Mouse (Mus musculus) liver, embryonic 14.5 days (tissue): ENCODE data around the gene Amotl2. TPM values are rescaled to one million over a fixed set of nuclear protein-coding genes. Genes with fewer than 3 reads are reported as not detected.
"Not testable (repeated sequence)": the region's sequence is repeated elsewhere in the genome, so short reads cannot be mapped to it uniquely, and the experiment has no call there.

Experiments
- ATAC-seq: fragments of 200-750 bp; cut with Nextera tagmentation; 2 replicates; pipeline ENCODE4 v1.8.0; 2017; ENCODE audit warnings: moderate number of reproducible peaks, mild to moderate bottlenecking, moderate library complexity; ENCODE audit not compliant: insufficient read depth
- DNase-seq, 3 experiments: peaks; one replicate each; pipeline ENCODE4 v3.0.0-alpha.2; 2012 to 2013; ENCODE audit warnings: low read depth in 3 of 3, low spot score in 3 of 3
- H3K27ac ChIP-seq: fragments of 300-500 bp; sonication (generic); 2 replicates; pipeline ENCODE4 v1.5.1; 2014; ENCODE audit warnings: moderate library complexity, mild to moderate bottlenecking, control low read depth, inconsistent platforms
- H3K27me3 ChIP-seq: fragments of 300-500 bp; sonication (generic); 2 replicates; pipeline ENCODE4 v1.6.1; 2014; ENCODE audit warnings: mild to moderate bottlenecking, low read length, moderate library complexity; ENCODE audit not compliant: control insufficient read depth, insufficient read depth
- H3K36me3 ChIP-seq: fragments of 300-500 bp; sonication (generic); replicated peaks from 2 replicates; pipeline ENCODE4 v1.6.1; 2014; ENCODE audit warnings: low read depth; ENCODE audit not compliant: control insufficient read depth, insufficient read depth
- H3K4me1 ChIP-seq, 2 experiments: fragments of 200-500 bp in 1 of 2; fragments of 300-500 bp in 1 of 2; sonication (generic) in 1 of 2; replicated peaks; 2 replicates each; pipeline ENCODE4 v1.6.1; 2012 to 2014; ENCODE audit warnings: antibody characterized with exemption in 1 of 2, inconsistent platforms in 1 of 2, low read length in 1 of 2; ENCODE audit not compliant: control insufficient read depth in 2 of 2, insufficient read depth in 2 of 2
- H3K4me2 ChIP-seq: fragments of 300-500 bp; sonication (generic); 2 replicates; pipeline ENCODE4 v1.6.1; 2014; ENCODE audit warnings: low read depth, mild to moderate bottlenecking, control low read depth, moderate library complexity
- H3K4me3 ChIP-seq, 2 experiments: fragments of 200-500 bp in 1 of 2; fragments of 300-500 bp in 1 of 2; sonication (generic) in 1 of 2; 2 replicates each; pipeline ENCODE4 v1.5.1; 2012 to 2014; ENCODE audit warnings: low read depth in 2 of 2, low read length in 2 of 2, mild to moderate bottlenecking in 2 of 2, control low read depth in 1 of 2, inconsistent platforms in 1 of 2, moderate library complexity in 1 of 2; ENCODE audit not compliant: insufficient read depth in 1 of 2
- H3K9ac ChIP-seq: fragments of 300-500 bp; sonication (generic); replicated peaks from 2 replicates; pipeline ENCODE4 v1.6.1; 2014; ENCODE audit warnings: mild to moderate bottlenecking, control low read depth, moderate library complexity
- H3K9me3 ChIP-seq: fragments of 300-500 bp; sonication (generic); 2 replicates; pipeline ENCODE4 v1.6.1; 2016; ENCODE audit warnings: low read length, mixed read lengths; ENCODE audit not compliant: control insufficient read depth
- CTCF ChIP-seq: IDR thresholded peaks from 2 replicates; pipeline ENCODE4 v1.5.1; 2016; ENCODE audit warnings: antibody characterized with exemption, low read depth, control low read depth
- EP300 ChIP-seq: IDR thresholded peaks from 2 replicates; pipeline ENCODE4 v1.6.1; 2016; ENCODE audit warnings: antibody characterized with exemption, low read depth
- WGBS: fragments of 180-500 bp; shearing (Covaris S2); extraction: QIAGEN DNeasy Blood & Tissue Kit; methylation state at CpG from one replicate; pipeline ENCODE4 v1.1.7; 2014; ENCODE audit not compliant: insufficient replicate concordance; 5-methylcytosine and 5-hydroxymethylcytosine counted together
- polyA plus RNA-seq, 2 experiments: library from polyadenylated mRNA; depleted of rRNA in 1 of 2; stranded (reverse) in 1 of 2; unstranded in 1 of 2; fragments of >200 nt; fragmentation: Nextera tagmentation in 1 of 2; extraction: Ambion mirVana in 1 of 2; gene quantifications; 2 replicates each; pipeline versions ENCODE4 v1.2.1 to v1.2.3; 2012 to 2014

The Amotl2 gene
- polyA plus RNA-seq, 2 experiments = 2.5 to 2.6 TPM

DNA sequence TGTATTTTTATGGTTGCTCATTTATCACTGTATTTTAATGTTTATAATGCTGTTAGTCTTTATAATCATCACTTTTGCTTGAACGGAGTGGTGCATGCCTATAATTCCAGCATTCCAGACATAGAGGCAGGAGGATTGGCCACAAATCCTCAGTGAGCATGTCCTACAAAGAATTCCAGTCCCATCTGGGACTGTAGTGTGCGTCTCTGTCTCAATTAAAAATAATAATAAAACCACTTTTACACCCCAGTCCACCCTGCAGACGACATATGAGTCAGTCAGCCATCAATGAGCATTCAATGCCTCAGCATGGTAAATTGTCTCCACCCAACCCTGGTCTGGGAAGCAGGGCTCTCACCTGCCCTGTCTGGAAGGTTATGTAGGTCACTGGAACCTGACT is 46.4 kb downstream of the Amotl2 start:
- H3K27ac ChIP-seq = no peak overlapping the region
- no peaks in the 10 kb centered on the region for H3K27me3 ChIP-seq
- H3K4me3 ChIP-seq = no peak overlapping the region
- no peaks in the 10 kb centered on the region for H3K4me1 ChIP-seq
- no peak for ATAC-seq
- H3K4me2 ChIP-seq = no peak overlapping the region
- no peaks in the 10 kb centered on the region for H3K9me3 ChIP-seq
- no peaks in the 10 kb centered on the region for H3K36me3 ChIP-seq
- TF ChIP-seq EP300 = no peak
- no peak for TF ChIP-seq CTCF
- 54% methylated on average over 3 of the region's 3 CpGs for WGBS
- no peak for DNase-seq
- H3K9ac ChIP-seq = no peak overlapping the region

DNA sequence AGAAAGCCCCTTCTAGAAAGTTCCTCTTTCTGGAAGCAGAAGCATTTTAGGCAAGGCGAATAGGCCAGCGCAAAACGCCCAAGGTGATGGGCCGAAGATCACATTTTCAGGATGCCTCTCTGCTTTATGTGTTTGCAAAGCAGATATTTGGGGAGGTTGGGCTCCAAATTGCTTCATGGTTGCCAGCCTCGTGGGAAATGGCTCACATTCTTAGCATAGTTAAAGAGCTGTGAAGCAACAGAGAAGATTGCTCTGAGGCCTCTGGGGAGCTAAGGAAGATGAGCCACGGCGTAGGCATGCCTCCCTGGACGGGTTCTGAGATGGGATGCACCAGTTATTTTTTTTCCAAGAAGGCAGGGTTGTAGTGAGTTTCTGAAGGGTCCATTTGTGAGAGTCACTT is 47.0 kb downstream of the Amotl2 start:
- no peaks in the 10 kb centered on the region for H3K4me1 ChIP-seq
- H3K4me2 ChIP-seq = no peak overlapping the region
- no peaks in the 10 kb centered on the region for H3K27me3 ChIP-seq
- TF ChIP-seq EP300 = no peak
- no peak for TF ChIP-seq CTCF
- no peak for ATAC-seq
- no peaks in the 10 kb centered on the region for H3K9me3 ChIP-seq
- WGBS = 50% methylated on average over 8 of the region's 8 CpGs
- no peak overlapping the region for H3K27ac ChIP-seq
- H3K9ac ChIP-seq = no peak overlapping the region
- H3K36me3 ChIP-seq = no peaks in the 10 kb centered on the region
- H3K4me3 ChIP-seq = no peak overlapping the region
- no peak for DNase-seq

DNA sequence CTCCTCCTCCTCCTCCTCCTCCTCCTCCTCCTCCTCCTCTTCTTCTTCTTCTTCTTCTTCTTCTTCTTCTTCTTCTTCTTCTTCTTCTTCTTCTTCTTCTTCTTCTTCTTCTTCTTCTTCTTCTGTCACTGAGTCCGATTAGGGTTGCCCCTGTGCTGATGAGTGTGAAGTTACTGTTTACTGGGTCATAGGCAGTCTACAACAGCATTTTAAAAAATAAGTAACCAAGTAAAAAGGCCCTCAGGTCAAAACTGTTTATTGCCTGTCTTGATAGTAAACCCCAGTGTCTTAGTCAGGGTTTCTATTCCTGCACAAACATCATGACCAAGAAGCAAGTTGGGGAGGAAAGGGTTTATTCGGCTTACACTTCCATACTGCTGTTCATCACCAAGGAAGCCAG is 48.1 kb downstream of the Amotl2 start:
- not testable (repeated sequence) for H3K4me1 ChIP-seq, H3K9ac ChIP-seq, H3K9me3 ChIP-seq, H3K36me3 ChIP-seq, H3K27me3 ChIP-seq, H3K27ac ChIP-seq, DNase-seq, H3K4me2 ChIP-seq, H3K4me3 ChIP-seq, ATAC-seq
- 46% methylated on average over 1 of the region's 2 CpGs for WGBS

DNA sequence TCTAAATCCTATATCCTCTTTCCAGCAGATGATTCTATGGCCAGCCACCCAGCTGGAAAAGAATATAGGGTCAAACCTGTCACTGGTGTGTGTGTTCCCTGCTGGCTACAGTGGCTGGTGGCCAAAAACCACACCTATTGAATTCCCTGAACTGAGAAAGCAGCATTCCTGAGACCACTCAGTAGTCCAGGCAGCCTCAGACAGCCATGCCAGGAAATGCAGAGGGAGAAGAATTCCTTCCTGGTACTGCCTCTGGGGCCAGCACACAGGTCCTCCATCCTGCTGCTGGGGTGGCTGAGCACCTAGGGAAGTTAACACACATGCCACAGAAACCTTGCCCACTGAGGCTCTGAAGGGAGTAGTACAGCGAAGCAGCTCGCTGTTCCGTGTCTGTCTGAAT is 50.3 kb downstream of the Amotl2 start:
- Histone ChIP-seq H3K27me3 (no peaks in the 10 kb centered on the region), H3K36me3 (no peaks in the 10 kb centered on the region), H3K4me1 (0 out of 4 replicates have a peak, but pooled peaks cover 0 to 2% of the 10 kb centered on the region in 2 experiments), H3K27ac (no peak overlapping the region), H3K9ac (no peak overlapping the region), H3K9me3 (no peaks in the 10 kb centered on the region), H3K4me3 (no peak overlapping the region), H3K4me2 (no peak overlapping the region)
- TF ChIP-seq EP300 (no peak), CTCF (no peak)
- no peak for DNase-seq
- 68% methylated on average over 3 of the region's 3 CpGs for WGBS
- ATAC-seq = no peak

DNA sequence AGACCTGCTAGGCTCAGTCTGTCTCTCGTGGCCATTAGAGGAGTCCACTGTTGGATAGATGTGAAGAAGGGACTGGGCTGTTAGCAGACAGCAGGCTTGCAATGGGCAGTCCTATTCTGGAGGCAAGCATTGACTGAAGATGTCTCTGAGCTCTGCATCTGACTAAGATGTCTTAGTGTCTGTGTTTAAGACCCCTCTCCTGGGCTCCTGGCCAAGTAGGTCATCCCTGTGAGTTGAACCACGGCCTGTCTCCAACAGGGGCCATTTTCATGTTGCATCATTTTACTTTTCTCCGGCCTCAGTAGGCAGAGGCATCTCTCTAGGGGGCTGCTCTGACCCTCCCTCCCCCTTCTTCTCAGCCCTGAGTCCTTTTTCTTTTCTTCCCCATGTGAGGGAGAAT is 52.8 kb downstream of the Amotl2 start:
- no peaks in the 10 kb centered on the region for H3K27me3 ChIP-seq
- ATAC-seq = no peak
- H3K4me3 ChIP-seq = no peak overlapping the region
- no peak for DNase-seq
- no peak overlapping the region for H3K4me2 ChIP-seq
- no peaks in the 10 kb centered on the region for H3K36me3 ChIP-seq
- WGBS = 53% methylated on average over 3 of the region's 3 CpGs
- H3K9me3 ChIP-seq = no peaks in the 10 kb centered on the region
- H3K4me1 ChIP-seq = 0 out of 4 replicates have a peak, but pooled peaks cover 0 to 2% of the 10 kb centered on the region in 2 experiments
- TF ChIP-seq CTCF (no peak), EP300 (no peak)
- H3K27ac ChIP-seq = no peak overlapping the region
- H3K9ac ChIP-seq = no peak overlapping the region
